Mouse (Mus musculus): Measurements from ENCODE around the gene Agap1. TPM values are rescaled to one million over a fixed set of nuclear protein-coding genes. Genes with fewer than 3 reads are reported as not detected.

Gene Agap1
- total RNA-seq, 2 experiments from 2014 or later: 18.9 to 20.6 TPM

DNA sequence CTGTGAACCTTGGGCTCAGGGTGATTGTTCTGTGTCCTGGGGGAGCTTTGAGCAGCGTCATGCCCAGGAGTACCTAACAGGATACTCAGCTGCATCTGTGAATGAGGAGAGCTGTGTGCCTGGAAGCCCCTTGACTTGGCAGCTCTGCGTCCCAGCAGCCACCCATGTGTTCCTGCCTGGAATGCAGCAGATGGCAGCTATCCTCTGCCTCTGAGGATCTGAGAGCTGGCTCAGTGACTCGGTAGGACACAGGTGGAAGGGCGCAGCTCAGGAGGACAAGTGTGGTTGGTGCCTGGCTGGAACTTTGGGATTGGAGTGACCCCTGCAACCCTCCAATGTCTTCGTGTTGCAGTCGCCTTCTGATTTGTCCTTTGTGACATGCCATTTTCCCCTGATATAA, 156.9 kb downstream of the Agap1 start:
- DNase-seq (ENCODE audit: low spot score): no peak

DNA sequence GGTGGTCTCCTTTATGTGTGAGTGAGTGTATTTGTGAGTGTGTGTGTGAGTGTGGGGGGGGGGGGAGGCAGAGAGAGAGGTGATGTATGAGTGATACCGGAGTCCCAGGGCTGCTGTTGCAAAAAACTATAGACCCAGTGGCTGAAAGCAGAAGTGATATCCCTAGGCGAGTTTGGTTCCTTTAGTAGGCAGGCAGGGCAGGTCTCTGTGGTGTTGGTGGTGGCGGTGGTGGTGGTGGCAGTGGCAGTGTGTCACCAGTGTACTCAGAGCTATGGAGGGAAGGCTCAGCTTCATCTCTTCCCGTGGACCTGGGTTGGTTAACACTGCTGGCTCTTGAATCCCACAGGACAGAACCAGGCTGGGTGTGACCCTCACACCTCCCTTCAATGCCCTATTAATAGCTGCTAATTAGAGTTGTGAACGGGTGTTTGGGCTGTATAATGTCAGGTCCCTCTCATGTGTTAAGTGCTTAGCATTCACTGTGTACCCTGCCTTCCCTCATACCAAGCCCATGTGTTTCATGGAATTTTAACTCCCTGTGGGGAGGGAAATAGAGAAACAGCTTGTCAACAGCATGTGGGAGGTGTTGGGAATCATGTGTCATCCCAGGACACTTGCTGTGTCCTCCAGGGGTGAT, 158.7 kb downstream of the Agap1 start:
- no peak for DNase-seq (ENCODE audit: low spot score)

DNA sequence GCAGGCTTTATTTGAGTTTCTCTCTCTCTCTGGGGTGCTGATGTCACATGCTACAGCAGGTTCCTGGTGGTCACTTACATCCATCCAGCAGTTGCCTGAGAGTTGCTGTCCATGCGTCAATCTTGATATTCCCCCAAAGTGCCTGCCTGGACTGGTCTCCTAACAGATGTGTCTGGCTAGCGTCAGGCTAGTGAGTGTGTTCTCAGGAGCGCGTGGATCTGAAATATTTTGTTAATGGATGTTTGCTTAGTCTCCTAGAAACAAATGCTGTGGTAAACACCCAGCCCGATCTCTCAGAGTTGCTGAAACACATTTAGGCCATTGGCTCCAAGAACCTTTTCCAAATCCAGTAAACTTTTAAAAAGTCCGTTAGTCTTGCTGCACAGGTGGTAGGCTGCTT, 161.9 kb downstream of the Agap1 start:
- DNase-seq (ENCODE audit: low spot score): peak; percentile 52

DNA sequence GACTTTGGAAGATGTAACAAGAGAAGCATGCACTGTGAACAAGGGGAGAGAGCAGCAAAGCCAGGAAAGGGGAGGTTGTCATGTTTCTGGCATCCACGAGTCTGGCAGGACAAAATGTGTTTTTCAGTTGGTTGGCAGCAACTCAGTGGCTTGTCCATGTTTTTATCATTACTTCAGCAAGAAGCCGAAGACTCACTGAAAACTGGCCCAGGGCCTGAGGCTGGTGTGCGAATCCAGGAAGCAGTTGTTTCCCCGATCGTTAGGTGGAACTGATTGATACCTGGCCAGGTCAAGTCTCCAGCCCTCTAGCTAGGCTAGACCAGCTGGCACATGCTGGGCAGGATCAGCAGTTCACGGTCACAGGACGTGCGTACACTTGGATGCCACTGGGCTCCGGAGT, 162.7 kb downstream of the Agap1 start:
- DNase-seq (ENCODE audit: low spot score): peak; percentile 84

DNA sequence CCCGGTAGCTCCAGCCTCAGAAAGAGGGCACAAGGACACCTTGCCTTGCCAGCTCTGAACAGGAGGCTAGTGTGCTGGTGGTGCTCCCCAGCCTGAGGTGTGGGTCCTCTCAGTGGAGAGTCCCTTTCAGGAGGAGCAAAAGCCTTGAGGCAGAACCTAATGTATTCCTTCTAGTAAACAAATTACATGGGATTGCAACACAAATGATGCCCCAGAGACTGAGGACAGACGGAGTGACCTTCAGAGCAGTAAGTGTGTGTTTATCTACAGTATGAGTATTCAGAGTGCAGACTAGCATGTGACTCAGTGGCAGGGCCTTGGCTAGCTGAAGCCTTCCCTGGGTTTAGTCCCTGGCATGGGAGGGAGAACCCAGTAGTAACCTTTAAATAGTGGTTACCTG, 165.4 kb downstream of the Agap1 start:
- DNase-seq (ENCODE audit: low spot score): peak; percentile 46

DNA sequence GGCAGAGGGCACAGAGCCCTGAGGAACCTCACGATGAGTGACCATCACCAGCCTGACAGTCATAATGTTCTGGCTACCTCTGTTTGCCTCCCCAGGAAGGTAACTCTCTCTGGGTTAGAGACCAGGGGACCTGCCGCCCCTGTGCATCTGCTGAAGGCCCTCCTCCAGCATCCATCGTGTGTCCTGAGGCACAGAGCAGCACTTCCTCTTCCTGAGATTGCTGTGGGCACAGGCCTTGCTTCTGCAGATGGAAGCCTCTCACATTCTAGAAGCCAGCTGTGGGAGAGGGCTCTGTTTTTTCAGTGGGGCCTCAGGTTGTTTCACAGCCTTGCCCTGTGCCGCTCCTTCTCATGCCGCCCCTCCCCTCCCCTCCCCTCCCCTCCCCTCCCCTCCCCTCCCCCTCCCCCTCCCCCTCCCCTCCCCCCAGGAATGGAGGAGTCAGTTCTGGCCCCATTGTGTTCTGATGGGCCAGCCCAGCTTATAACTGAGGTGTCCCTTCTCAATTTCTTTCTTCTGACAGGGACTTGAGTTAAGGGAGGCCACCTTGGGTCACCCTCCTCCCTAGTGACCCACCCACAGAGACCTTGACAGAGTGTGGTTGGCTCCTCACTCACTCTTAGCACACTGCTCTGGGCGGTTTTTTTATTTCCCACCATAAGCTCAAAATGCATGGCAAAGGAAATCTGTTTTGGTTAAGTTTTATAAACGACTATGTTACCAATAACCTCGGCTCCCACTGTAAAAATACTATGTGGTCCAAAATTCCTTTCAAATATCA, 166.6 kb downstream of the Agap1 start:
- DNase-seq (ENCODE audit: low spot score): no peak

DNA sequence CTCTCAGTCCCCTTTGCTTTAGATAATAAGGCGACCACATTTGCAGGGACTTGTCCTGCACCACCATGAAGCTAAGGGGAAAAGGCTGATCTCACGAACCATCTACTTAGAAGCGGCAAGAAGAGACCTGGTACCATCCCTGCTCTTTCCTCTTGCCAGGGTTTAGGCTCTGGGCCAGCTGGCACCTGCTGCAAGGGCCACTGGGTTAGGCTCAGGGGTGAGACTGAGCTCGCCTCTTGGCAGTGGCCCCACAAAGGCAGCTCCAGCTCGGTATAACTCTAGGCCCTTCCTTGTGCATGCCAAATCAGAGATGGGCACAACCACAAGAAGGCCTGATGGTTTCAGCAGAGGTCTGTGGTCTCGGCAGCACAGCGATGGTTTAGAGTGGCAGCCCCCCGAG, 167.3 kb downstream of the Agap1 start:
- peak; percentile 92 for DNase-seq (ENCODE audit: low spot score)

DNA sequence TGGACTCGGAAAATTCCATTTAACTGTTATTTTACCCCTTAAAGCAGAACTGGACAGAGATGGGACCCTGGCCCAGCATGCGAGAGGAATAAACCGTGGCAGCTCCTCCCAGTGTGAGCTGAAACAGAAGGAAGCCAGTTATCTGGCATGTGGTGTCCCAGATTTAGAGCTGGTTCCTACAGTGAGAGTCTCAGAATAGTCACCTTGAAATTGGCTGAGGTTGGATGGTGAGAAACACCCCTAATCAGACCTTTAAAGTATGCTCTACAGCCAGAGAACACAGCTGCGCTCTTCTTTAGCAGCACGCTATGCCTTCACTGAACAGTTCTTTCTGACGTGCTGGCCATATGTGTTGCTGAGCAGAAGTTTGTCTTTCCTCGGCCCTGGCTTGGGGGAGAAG, 168.2 kb downstream of the Agap1 start:
- peak; percentile 52 for DNase-seq (ENCODE audit: low spot score)

DNA sequence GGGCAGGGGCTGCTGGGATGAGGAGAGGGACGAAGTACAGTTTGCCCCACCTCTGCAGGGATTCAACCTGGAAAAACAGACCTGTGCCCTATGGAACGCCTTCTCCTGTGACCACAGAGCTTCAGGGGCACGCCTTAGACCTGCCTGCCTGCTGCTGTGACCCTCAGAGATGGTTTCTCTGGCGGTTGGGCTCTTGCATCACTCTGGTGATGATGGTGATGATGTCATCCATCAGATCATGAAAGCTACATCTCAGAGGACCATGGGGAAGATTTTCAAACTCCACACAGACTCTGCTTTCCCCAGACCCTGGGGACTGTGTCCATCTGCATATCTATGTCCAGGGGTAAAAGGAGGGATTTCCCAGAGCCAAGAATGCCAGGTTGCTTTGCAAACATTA, 170.7 kb downstream of the Agap1 start:
- no peak for DNase-seq (ENCODE audit: low spot score)

DNA sequence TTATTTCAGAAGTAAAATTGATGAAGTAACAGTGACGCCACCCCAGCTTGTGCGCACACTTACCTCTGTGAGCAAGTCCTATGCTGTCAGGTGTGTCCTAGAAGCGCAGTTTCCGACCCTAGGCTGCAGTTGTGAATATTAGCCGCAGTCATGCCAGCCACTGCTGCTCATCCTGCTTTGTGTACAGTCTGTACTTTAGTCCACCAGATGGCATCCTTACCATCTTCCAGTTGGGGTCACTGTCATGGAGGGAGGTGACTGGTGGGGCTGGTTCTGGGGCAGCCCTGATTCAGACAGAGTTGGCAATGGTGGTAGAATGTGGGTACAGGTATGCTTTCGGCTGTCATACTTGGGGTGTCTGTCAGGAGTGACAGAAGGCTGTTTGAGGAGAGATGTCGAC, 171.4 kb downstream of the Agap1 start:
- no peak for DNase-seq (ENCODE audit: low spot score)

DNA sequence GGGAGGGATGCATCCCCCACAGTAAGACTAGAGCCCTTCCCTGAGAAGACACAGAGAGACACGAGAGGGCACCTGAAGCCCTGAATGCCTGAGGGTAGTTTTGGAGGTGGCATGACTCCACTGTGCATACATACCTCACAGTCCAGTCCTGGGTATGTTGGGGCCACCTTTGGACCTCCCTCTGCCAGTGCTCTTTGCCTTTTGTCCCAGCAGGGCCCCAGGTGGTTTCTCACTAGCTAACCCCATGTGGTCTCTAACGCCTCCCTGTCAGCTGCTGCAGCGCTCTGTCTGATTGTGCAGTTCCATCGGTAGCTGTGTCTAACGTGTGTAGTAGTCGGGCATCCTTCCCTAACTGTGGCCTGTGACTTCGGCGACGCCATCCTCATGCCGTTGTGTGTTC, 172.3 kb downstream of the Agap1 start:
- no peak for DNase-seq (ENCODE audit: low spot score)

DNA sequence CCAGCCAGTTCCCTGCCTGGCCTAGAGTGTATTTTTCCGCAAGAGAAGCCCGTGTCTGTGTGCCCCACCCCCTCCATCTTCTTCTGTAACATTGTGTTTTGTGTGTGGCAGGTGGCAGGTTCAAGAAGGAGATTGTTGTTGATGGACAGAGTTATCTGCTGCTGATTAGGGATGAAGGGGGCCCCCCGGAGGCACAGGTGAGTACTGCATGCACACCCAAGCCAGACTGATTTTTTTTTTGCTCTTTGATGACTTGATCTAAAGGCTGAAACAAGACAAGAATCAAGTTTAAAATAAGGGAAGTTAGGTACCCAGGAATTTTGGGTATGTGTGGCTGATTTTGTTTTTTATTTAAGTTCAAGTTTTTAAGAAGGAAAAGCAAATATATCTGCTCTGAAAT, 173.0 kb downstream of the Agap1 start:
- DNase-seq (ENCODE audit: low spot score): no peak

DNA sequence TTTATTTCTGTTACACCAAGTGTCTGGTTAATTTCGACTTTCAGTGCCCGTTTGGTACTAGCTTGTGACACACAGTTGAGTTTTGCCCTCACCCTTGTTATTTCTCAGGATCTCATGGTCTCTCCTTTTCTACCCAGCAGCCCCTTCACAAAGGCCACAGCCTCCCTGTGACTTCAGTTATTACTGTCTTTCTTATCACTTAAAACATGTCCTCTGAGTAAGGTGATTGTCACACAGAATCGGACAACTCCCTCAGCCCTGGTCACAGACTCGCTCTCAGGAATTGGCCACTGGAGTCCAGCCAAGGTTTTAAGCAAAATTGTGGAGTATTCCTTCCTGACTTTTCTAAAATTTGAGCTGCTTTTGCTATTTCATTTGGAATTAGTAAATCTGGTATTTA, 176.2 kb downstream of the Agap1 start:
- DNase-seq (ENCODE audit: low spot score): no peak

DNA sequence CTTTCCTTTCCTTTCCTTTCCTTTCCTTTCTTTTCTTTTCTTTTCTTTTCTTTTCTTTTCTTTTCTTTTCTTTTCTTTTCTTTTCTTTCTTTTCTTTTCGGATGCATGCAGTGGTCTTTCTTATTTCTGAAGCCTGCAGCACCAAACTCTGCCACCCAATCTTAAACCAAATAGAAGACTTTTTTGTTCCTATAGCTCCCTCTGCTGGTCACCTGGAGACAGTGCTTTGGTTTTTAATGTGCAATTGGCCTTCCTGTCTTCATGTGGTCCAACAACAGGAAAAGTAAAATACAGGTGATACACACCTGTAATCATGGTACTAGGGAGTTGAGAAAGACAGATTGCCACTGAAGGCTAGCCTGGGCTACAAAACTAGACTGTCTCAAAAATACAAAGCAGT, 177.1 kb downstream of the Agap1 start:
- peak; percentile 62 for DNase-seq (ENCODE audit: low spot score)

DNA sequence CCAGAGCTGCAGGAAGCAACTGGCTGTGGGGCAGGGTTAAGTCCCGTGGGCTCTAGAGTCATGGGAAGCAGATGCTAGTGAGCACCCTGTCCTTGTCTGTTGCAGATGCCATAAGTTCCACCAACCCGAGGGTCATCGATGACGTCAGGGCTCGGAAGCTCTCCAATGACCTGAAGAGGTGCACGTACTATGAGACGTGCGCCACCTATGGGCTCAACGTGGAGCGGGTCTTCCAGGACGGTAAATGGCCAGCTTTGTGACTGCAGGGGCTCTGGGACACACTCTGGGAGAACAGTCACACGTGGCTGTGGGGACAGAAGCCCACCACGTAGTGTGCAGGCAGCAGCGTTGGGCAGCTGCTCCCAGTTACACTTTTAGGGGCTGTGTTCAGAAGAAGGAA, 179.4 kb downstream of the Agap1 start:
- DNase-seq (ENCODE audit: low spot score): no peak

DNA sequence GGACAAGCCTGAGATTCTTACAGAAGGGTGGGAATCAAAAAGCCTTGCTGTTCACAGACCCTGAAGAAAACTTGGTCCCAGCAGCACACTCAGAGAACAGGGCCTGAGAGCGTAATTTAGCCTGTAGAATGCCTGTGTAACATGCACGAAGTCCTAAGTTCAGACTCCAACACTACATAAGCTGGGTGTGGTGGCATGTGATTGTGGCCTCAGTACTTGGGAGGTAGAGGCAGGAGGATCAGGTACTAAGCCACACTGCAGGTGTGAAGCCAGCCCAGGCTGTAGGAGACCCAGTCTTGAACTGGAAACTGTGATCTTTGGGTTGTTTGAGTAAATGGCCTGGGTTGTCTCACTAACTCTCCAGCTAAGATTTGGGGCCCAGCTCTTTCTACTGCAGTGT, 180.5 kb downstream of the Agap1 start:
- DNase-seq (ENCODE audit: low spot score): no peak

DNA sequence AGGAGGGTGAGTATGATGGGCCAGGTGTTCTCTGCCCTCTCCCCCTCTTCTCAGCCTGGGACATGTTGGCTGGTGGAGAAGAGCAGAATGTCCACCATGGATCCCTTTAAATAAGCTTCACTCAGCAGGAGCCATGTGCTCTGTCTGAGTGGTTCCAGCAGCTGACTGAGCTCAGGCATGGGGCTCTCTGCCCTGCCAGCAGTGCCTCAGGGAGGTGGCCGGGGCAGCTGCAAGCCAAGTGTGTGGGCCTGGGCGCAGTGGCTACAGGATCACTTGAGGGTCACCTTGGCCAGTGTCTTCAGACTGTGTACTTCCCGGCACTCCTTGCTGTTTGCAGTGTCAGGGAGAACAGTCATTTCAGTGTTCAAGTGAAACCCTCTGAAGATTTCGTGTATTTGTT, 183.1 kb downstream of the Agap1 start:
- no peak for DNase-seq (ENCODE audit: low spot score)

DNA sequence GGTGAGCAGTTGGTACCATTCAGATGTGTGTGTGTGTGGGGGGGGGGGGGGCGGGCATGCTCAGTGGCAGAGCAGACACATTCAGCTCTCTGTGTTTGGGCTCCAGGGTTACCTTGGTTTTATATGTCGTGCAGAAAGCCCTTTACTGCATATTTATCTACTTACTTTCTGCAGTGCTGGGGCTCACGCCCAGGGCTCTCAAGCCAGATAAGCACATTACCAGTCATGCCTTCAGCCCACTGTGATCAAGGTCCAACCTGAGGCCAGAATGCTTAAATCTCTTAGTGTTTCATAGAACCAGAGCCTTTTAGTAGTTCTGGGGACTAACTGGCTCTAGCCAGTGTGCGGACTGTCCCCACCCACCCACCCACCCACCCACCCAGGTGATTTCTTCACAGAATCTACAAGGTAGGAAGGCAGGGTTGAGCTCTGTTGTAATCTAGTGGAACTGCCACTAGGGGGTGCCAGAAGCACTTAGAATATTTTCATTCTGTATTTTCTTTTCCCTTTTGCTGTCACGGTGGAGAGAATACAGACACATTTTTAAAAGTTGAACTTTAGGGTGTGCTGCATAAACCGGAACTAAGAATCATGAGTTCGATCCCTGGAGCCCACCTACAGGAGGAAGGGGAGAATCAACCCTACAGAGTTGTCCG, 189.0 kb downstream of the Agap1 start:
- peak; percentile 54 for DNase-seq (ENCODE audit: low spot score)

DNA sequence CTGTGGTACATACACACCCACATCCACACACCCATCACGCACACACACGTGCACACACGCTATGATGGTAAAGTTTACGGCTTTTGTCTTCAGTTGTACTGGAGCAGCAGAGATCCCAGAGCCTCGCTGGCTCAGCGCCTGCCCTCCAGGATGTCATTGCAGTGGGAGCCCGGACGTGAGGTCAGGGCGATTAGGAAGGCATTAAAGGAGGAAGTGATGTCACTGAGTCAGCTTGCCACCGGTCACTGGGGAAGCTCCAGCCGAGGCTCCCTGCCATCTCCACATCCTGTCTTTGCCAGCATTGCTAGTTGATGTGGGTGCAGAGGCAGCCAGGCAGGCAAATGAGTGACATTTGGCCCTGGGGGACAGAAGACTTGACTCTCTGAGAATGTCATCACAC, 189.5 kb downstream of the Agap1 start:
- peak; percentile 68 for DNase-seq (ENCODE audit: low spot score)

DNA sequence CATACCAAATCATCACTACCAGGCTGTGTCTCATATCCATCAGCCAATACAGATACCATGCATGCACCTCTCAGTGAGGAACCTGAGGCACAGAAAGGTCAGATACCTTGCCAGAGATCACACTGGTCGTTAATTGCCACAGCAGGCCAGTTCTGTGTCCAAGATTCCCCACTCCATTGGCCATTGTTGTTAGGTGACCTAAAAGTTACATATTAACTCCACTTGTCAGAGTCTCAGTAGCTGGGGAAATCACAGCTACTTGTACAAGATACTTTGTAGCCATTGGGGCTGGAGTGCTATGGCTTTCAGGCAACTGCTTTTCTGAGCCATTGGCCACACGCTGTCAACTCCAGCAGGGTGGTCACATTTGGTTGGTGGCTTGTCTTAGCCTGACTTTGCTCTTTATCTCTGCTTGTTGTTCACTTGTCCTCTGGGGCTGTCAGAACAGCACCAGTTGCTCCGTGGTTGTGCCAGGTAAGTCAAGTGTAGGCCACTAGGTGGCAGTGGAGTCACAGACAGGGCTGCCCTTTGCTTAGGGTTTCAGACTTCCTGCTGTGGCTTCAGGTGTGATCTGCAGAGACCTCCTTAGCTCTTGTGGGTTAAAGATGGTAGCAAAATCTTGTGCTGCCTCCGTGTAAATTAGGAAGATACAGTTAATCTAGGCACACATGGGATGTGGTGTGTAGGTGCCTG, 191.9 kb downstream of the Agap1 start:
- peak; percentile 79 for DNase-seq (ENCODE audit: low spot score)

DNA sequence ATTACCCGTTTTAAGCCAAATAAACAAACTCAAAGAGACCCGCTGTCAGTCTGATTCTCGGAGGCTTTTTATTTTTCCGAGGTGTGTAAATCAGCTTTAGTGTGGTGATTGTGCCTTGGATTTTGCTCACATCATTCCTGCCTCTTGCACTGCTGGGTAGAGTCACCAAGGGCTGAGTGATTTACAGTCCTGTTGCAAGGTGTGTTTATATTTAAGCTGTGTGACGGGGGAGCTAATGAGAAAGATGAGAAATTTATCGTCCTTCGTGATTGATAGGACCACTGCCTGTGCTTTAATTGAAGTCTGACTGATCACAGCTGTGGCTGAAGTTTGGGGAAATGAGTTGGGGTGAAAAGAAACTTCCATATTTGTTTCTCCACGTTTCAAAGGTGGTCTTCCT, 192.9 kb downstream of the Agap1 start:
- no peak for DNase-seq (ENCODE audit: low spot score)

DNA sequence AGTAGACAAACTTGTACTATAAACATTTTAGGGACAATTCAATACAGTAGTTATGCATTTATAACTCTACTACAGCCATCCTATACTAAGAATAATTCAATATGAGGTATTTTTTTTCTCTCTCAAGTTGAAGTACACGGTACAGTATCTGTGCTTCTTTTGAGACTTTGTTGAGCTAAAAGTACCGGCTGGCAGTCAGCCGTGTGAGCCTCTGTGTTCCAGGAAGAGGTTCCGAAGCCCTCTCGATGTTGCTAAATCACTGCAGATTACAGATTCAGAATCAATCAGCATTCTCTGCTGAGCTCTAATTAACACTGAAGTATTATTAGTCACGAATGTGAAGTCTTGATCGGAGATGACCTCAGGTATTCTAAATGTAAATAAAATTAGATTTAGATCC, 196.0 kb downstream of the Agap1 start:
- no peak for DNase-seq (ENCODE audit: low spot score)

Measured in gastrocnemius, adult 18-20 months (tissue).